Mouse (Mus musculus) bone marrow macrophage, adult 2 months (primary cell): ENCODE measurements around the gene Odf4. TPM values are rescaled to one million over a fixed set of nuclear protein-coding genes. Genes with fewer than 3 reads are reported as not detected.

ENCODE experiments used
- H3K27ac ChIP-seq: 2 replicates; pipeline ENCODE4 v1.5.1; 2012; ENCODE audit warnings: low read depth, low read length; ENCODE audit not compliant: insufficient read depth
- H3K4me1 ChIP-seq: 2 replicates; pipeline ENCODE4 v1.6.1; 2012; ENCODE audit warnings: low read length; ENCODE audit not compliant: control insufficient read depth, insufficient read depth
- H3K4me3 ChIP-seq: 2 replicates; pipeline ENCODE4 v1.5.1; 2012; ENCODE audit warnings: mild to moderate bottlenecking, low read length, moderate library complexity; ENCODE audit not compliant: insufficient read depth
- CTCF ChIP-seq: IDR thresholded peaks from 2 replicates; pipeline ENCODE4 v1.5.1; 2012; ENCODE audit warnings: low read depth, mild to moderate bottlenecking, low read length, moderate library complexity
- POLR2A ChIP-seq: IDR thresholded peaks from 2 replicates; pipeline ENCODE4 v1.6.1; 2012; ENCODE audit warnings: mild to moderate bottlenecking, low read depth, low read length, borderline replicate concordance
- polyA plus RNA-seq: library from polyadenylated mRNA; stranded (reverse); fragments of >200 nt; gene quantifications from 2 replicates; pipeline ENCODE4 v1.2.4, GENCODE M21; 2012; ENCODE audit not compliant: missing spikeins, insufficient read depth, insufficient read length

Gene Odf4
- polyA plus RNA-seq, 1 experiment = not detected

GRCm38 (mm10) chr11:68892233-68892832, 34.5 kb downstream of the Odf4 start:
- Histone ChIP-seq H3K27ac (no peak overlapping the region), H3K4me3 (no peak overlapping the region), H3K4me1 (no peaks in the 10 kb centered on the region)
- TF ChIP-seq CTCF = no peak
- TF ChIP-seq POLR2A = no peak

GRCm38 (mm10) chr11:68891823-68892222, 35.1 kb downstream of the Odf4 start:
- H3K27ac ChIP-seq = no peak overlapping the region
- H3K4me3 ChIP-seq = no peak overlapping the region
- TF ChIP-seq CTCF = no peak
- no peaks in the 10 kb centered on the region for H3K4me1 ChIP-seq

- H3K27ac ChIP-seq = no peak overlapping the region
- TF ChIP-seq CTCF (no peak), POLR2A (no peak)
- no peak overlapping the region for H3K4me3 ChIP-seq
- H3K4me1 ChIP-seq = no peaks in the 10 kb centered on the region
These were observed 36.3 kb downstream of the Odf4 start for GRCm38 (mm10) chr11:68890625-68891024.

- no peak overlapping the region for H3K27ac ChIP-seq
- H3K4me1 ChIP-seq = no peaks in the 10 kb centered on the region
- no peak for TF ChIP-seq POLR2A
- TF ChIP-seq CTCF = no peak
- H3K4me3 ChIP-seq = no peak overlapping the region
These were observed 38.2 kb downstream of the Odf4 start for GRCm38 (mm10) chr11:68888653-68889052.

GRCm38 (mm10) chr11:68888253-68888652, 38.6 kb downstream of the Odf4 start, which contains the start of gene Rnf222:
Gene Rnf222 (plus strand): TSS chr11:68888553.
- TF ChIP-seq CTCF (no peak), POLR2A (no peak)
- Histone ChIP-seq H3K4me3 (no peak within 1 kb of the TSS), H3K4me1 (no peaks in the 10 kb centered on the region), H3K27ac (no peak within 1 kb of the TSS)

- H3K4me3 ChIP-seq = no peak overlapping the region
- no peak overlapping the region for H3K27ac ChIP-seq
- H3K4me1 ChIP-seq = no peaks in the 10 kb centered on the region
- TF ChIP-seq POLR2A = no peak
- TF ChIP-seq CTCF = no peak
These were observed 40.8 kb downstream of the Odf4 start for GRCm38 (mm10) chr11:68886091-68886490.

GRCm38 (mm10) chr11:68884368-68884767, 42.5 kb downstream of the Odf4 start:
- no peak for TF ChIP-seq CTCF
- TF ChIP-seq POLR2A = no peak
- no peaks in the 10 kb centered on the region for H3K4me1 ChIP-seq
- H3K4me3 ChIP-seq = no peak overlapping the region
- no peak overlapping the region for H3K27ac ChIP-seq

GRCm38 (mm10) chr11:68883843-68884242, 43.0 kb downstream of the Odf4 start:
- no peaks in the 10 kb centered on the region for H3K4me1 ChIP-seq
- H3K4me3 ChIP-seq = no peak overlapping the region
- TF ChIP-seq POLR2A (no peak), CTCF (no peak)
- no peak overlapping the region for H3K27ac ChIP-seq

GRCm38 (mm10) chr11:68882107-68882506, 44.8 kb downstream of the Odf4 start:
- Histone ChIP-seq H3K4me1 (no peaks in the 10 kb centered on the region), H3K4me3 (no peak overlapping the region), H3K27ac (no peak overlapping the region)
- TF ChIP-seq POLR2A (no peak), CTCF (no peak)

- Histone ChIP-seq H3K4me1 (no peaks in the 10 kb centered on the region), H3K4me3 (no peak overlapping the region), H3K27ac (no peak overlapping the region)
- TF ChIP-seq POLR2A = no peak
- TF ChIP-seq CTCF = no peak
These were observed 48.1 kb downstream of the Odf4 start for GRCm38 (mm10) chr11:68878811-68879210.

GRCm38 (mm10) chr11:68874841-68875240, 52.0 kb downstream of the Odf4 start:
- Histone ChIP-seq H3K27ac (no peak overlapping the region), H3K4me3 (no peak overlapping the region), H3K4me1 (peaks cover 14% of the 10 kb centered on the region)
- TF ChIP-seq POLR2A (no peak), CTCF (no peak)

Other genes with a start within 250 kb of the Odf4 start
- 0.75 and 1.4 TPM in 2 replicates for gene Myh10, start 235.5 kb downstream of the Odf4 start, polyA plus RNA-seq
- gene Ndel1, start 55.2 kb downstream of the Odf4 start, polyA plus RNA-seq = 63.4 and 64.6 TPM in 2 replicates
- not detected in 2 replicates for gene Rnf222, start 38.5 kb downstream of the Odf4 start, polyA plus RNA-seq
- gene Rpl26, start 25.5 kb downstream of the Odf4 start, polyA plus RNA-seq = 2,262 and 2,432 TPM in 2 replicates
- not detected in 2 replicates for gene Arhgef15, start 30.4 kb upstream of the Odf4 start, polyA plus RNA-seq
- 3.3 and 4.7 TPM in 2 replicates for gene Slc25a35, start 41.0 kb upstream of the Odf4 start, polyA plus RNA-seq
- gene Rangrf, start 48.1 kb upstream of the Odf4 start, polyA plus RNA-seq = 3.7 and 4.4 TPM in 2 replicates
- 9.8 and 10.3 TPM in 2 replicates for gene Pfas, start 81.4 kb upstream of the Odf4 start, polyA plus RNA-seq
- gene Ctc1, start 88.8 kb upstream of the Odf4 start, polyA plus RNA-seq = 41.4 and 44.2 TPM in 2 replicates
- 52.8 and 53.9 TPM in 2 replicates for gene Aurkb, start 118.6 kb upstream of the Odf4 start, polyA plus RNA-seq
- 30.5 and 36.9 TPM in 2 replicates for gene Borcs6, start 132.6 kb upstream of the Odf4 start, polyA plus RNA-seq
- 9.8 and 14.6 TPM in 2 replicates for gene Tmem107, start 143.7 kb upstream of the Odf4 start, polyA plus RNA-seq
- gene Vamp2, start 161.4 kb upstream of the Odf4 start, polyA plus RNA-seq = 76.6 and 79.4 TPM in 2 replicates
- 24.7 and 35.9 TPM in 2 replicates for gene Per1, start 168.1 kb upstream of the Odf4 start, polyA plus RNA-seq
- 0.71 and 0.88 TPM in 2 replicates for gene Hes7, start 193.3 kb upstream of the Odf4 start, polyA plus RNA-seq
- gene 9130213A22Rik, start 195.5 kb upstream of the Odf4 start, polyA plus RNA-seq = 0.35 TPM in 1 of 2 replicates, not detected in the other
- not detected in 2 replicates for gene Aloxe3, start 198.8 kb upstream of the Odf4 start, polyA plus RNA-seq
- not detected in 2 replicates for gene Alox12b, start 229.9 kb upstream of the Odf4 start, polyA plus RNA-seq